Mouse (Mus musculus) limb, embryonic 14.5 days (tissue): Measurements from ENCODE around the gene Pde6c. TPM values are rescaled to one million over a fixed set of nuclear protein-coding genes. Genes with fewer than 3 reads are reported as not detected.

Source experiments
- ATAC-seq: fragments of 200-750 bp; cut with Nextera tagmentation; 2 replicates; pipeline ENCODE4 v1.8.0; 2017; ENCODE audit warnings: low read depth, moderate number of reproducible peaks, moderate TSS enrichment; ENCODE audit not compliant: low FRiP score
- DNase-seq: peaks from one replicate; pipeline ENCODE4 v3.0.0-alpha.2; 2015; ENCODE audit warnings: low spot score
- H3K27ac ChIP-seq: fragments of 300-500 bp; sonication (generic); replicated peaks from 2 replicates; pipeline ENCODE4 v1.5.1; 2014; ENCODE audit warnings: low read depth, mild to moderate bottlenecking, low read length, moderate library complexity, mixed read lengths
- H3K27me3 ChIP-seq: fragments of 300-500 bp; sonication (generic); 2 replicates; pipeline ENCODE4 v1.6.1; 2014; ENCODE audit warnings: low read length, mixed read lengths; ENCODE audit not compliant: control insufficient read depth, insufficient read depth
- H3K36me3 ChIP-seq: fragments of 300-500 bp; sonication (generic); 2 replicates; pipeline ENCODE4 v1.6.1; 2014; ENCODE audit warnings: mild to moderate bottlenecking, low read length, moderate library complexity, mixed read lengths; ENCODE audit not compliant: control insufficient read depth, insufficient read depth
- H3K4me1 ChIP-seq: fragments of 300-500 bp; sonication (generic); 2 replicates; pipeline ENCODE4 v1.6.1; 2014; ENCODE audit warnings: antibody characterized with exemption, low read length, mixed read lengths; ENCODE audit not compliant: control insufficient read depth, insufficient read depth
- H3K4me2 ChIP-seq: fragments of 300-500 bp; sonication (generic); replicated peaks from 2 replicates; pipeline ENCODE4 v1.6.1; 2014; ENCODE audit warnings: low read depth, mild to moderate bottlenecking, low read length, moderate library complexity; ENCODE audit not compliant: severe bottlenecking
- H3K4me3 ChIP-seq: fragments of 300-500 bp; sonication (generic); replicated peaks from 2 replicates; pipeline ENCODE4 v1.5.1; 2014; ENCODE audit warnings: low read length
- H3K9ac ChIP-seq: fragments of 300-500 bp; sonication (generic); 2 replicates; pipeline ENCODE4 v1.6.1; 2014; ENCODE audit warnings: mild to moderate bottlenecking, low read depth, low read length, moderate library complexity; ENCODE audit not compliant: severe bottlenecking
- H3K9me3 ChIP-seq: fragments of 300-500 bp; sonication (generic); 2 replicates; pipeline ENCODE4 v1.6.1; 2016; ENCODE audit warnings: low read length; ENCODE audit not compliant: control insufficient read depth
- POLR2A ChIP-seq: fragments of 200-500 bp; IDR thresholded peaks from 2 replicates; pipeline ENCODE4 v1.8.0; 2012; ENCODE audit warnings: inconsistent platforms, mild to moderate bottlenecking, moderate library complexity, borderline replicate concordance; ENCODE audit not compliant: insufficient read depth, insufficient read length; ENCODE audit errors: extremely low read depth
- WGBS: fragments of 180-500 bp; shearing (Covaris S2); extraction: QIAGEN DNeasy Blood & Tissue Kit; methylation state at CpG from one replicate; pipeline ENCODE4 v1.1.7; 2014; 5-methylcytosine and 5-hydroxymethylcytosine counted together
- polyA plus RNA-seq, 2 experiments: library from polyadenylated mRNA; depleted of rRNA in 1 of 2; stranded (reverse) in 1 of 2; unstranded in 1 of 2; fragments of >200 nt; fragmentation: Nextera tagmentation in 1 of 2; extraction: Ambion mirVana in 1 of 2; gene quantifications; 2 replicates each; pipeline versions ENCODE4 v1.2.1 to v1.2.3; 2012 to 2014

The Pde6c gene
- polyA plus RNA-seq, 2 experiments, result 0.04 TPM; not detected in 1

- no peak for DNase-seq
- 92% methylated on average over 5 of the region's 5 CpGs for WGBS
- H3K27ac ChIP-seq, result no peak overlapping the region
- no peaks in the 10 kb centered on the region for H3K27me3 ChIP-seq
- no peak overlapping the region for H3K9ac ChIP-seq
- H3K4me3 ChIP-seq, result no peak overlapping the region
- H3K4me1 ChIP-seq, result no peaks in the 10 kb centered on the region
- H3K36me3 ChIP-seq, result peaks cover 16% of the 10 kb centered on the region
- no peak for ATAC-seq
- TF ChIP-seq POLR2A, result no peak
- no peaks in the 10 kb centered on the region for H3K9me3 ChIP-seq
- no peak overlapping the region for H3K4me2 ChIP-seq
Measured at GRCm38 (mm10) chr19:38198731-38199130, 66.2 kb downstream of the Pde6c start.

- ATAC-seq (no peak), DNase-seq (no peak)
- no peak overlapping the region for H3K4me2 ChIP-seq
- peaks cover 1% of the 10 kb centered on the region; the same call in 1 of the 2 replicates for H3K9me3 ChIP-seq
- no peak overlapping the region for H3K27ac ChIP-seq
- H3K27me3 ChIP-seq, result no peaks in the 10 kb centered on the region
- no peak overlapping the region for H3K4me3 ChIP-seq
- no peak overlapping the region for H3K9ac ChIP-seq
- peaks cover 19% of the 10 kb centered on the region for H3K36me3 ChIP-seq
- H3K4me1 ChIP-seq, result no peaks in the 10 kb centered on the region
- 67% methylated on average over 9 of the region's 9 CpGs for WGBS
- TF ChIP-seq POLR2A, result no peak
Measured at GRCm38 (mm10) chr19:38206669-38207068, 74.1 kb downstream of the Pde6c start.

- no peak overlapping the region for H3K4me3 ChIP-seq
- H3K9me3 ChIP-seq, result no peaks in the 10 kb centered on the region
- TF ChIP-seq POLR2A, result no peak
- 100% methylated on average over 3 of the region's 3 CpGs for WGBS
- H3K27me3 ChIP-seq, result no peaks in the 10 kb centered on the region
- no peak overlapping the region for H3K27ac ChIP-seq
- DNase-seq (no peak), ATAC-seq (no peak)
- H3K4me1 ChIP-seq, result peaks cover under 1% of the 10 kb centered on the region; the same call in 1 of the 2 replicates
- H3K36me3 ChIP-seq, result peaks cover 29% of the 10 kb centered on the region
- H3K4me2 ChIP-seq, result no peak overlapping the region
- no peak overlapping the region for H3K9ac ChIP-seq
Measured at GRCm38 (mm10) chr19:38217696-38218095, 85.1 kb downstream of the Pde6c start.

- H3K9me3 ChIP-seq, result no peaks in the 10 kb centered on the region
- peak overlapping the region; percentile 70 for H3K9ac ChIP-seq
- H3K27me3 ChIP-seq, result no peaks in the 10 kb centered on the region
- H3K4me3 ChIP-seq, result peak overlapping the region; percentile 68
- peak overlapping the region; percentile 77 for H3K4me2 ChIP-seq
- H3K27ac ChIP-seq, result peak overlapping the region; percentile 79
- DNase-seq (peak; percentile 2), ATAC-seq (no peak)
- H3K36me3 ChIP-seq, result peaks cover 4% of the 10 kb centered on the region
- WGBS, result 9% methylated on average over 12 of the region's 12 CpGs
- TF ChIP-seq POLR2A, result no peak
- H3K4me1 ChIP-seq, result peaks cover 7% of the 10 kb centered on the region; the same call in 1 of the 2 replicates
Measured at GRCm38 (mm10) chr19:38223356-38223904, 90.8 kb downstream of the Pde6c start.

GRCm38 (mm10) chr19:38223905-38224684, 91.5 kb downstream of the Pde6c start, which contains the start of gene Fra10ac1:
Gene Fra10ac1, minus strand, starts transcription at chr19:38224156.
- TF ChIP-seq POLR2A, result 0 out of 2 replicates have a peak, but pooled peaks have one; percentile 25
- WGBS, result under 1% methylated on average over 49 of the region's 49 CpGs
- Histone ChIP-seq H3K9ac (peak within 1 kb of the TSS; percentile 70), H3K27ac (peak within 1 kb of the TSS; percentile 79), H3K4me1 (peaks cover 7% of the 10 kb centered on the region; the same call in 1 of the 2 replicates), H3K4me2 (peak within 1 kb of the TSS; percentile 77), H3K9me3 (no peaks in the 10 kb centered on the region), H3K36me3 (0 out of 2 replicates have a peak, but pooled peaks cover 3% of the 10 kb centered on the region), H3K27me3 (no peaks in the 10 kb centered on the region), H3K4me3 (peak within 1 kb of the TSS; percentile 68)
- peak; percentile 97 for ATAC-seq
- peak; percentile 81 for DNase-seq
